Mouse (Mus musculus) myocyte (in vitro differentiated cells): ENCODE measurements around the gene Ctsl. TPM values are rescaled to one million over a fixed set of nuclear protein-coding genes. Genes with fewer than 3 reads are reported as not detected.

Experiments used
- H3K27me3 ChIP-seq: one replicate; pipeline ENCODE4 v1.6.1; 2011; ENCODE audit not compliant: control insufficient read depth, insufficient read depth, insufficient read length
- H3K36me3 ChIP-seq: one replicate; pipeline ENCODE4 v1.6.1; 2011; ENCODE audit not compliant: control insufficient read depth, insufficient read depth
- H3K4me2 ChIP-seq: one replicate; pipeline ENCODE4 v1.6.1; 2011; ENCODE audit warnings: low read depth, control low read depth
- H3K4me3 ChIP-seq: one replicate; pipeline ENCODE4 v1.5.1; 2011; ENCODE audit warnings: mild to moderate bottlenecking, control low read depth, moderate library complexity
- H3K79me2 ChIP-seq: one replicate; pipeline ENCODE4 v1.6.1; 2011; ENCODE audit not compliant: control insufficient read depth, insufficient read depth
- H3ac ChIP-seq: one replicate; pipeline ENCODE4 v1.6.1; 2011; ENCODE audit not compliant: control insufficient read depth, insufficient read length
- CEBPB ChIP-seq: IDR thresholded peaks from 2 replicates; pipeline ENCODE4 v1.6.1; 2011; ENCODE audit warnings: mild to moderate bottlenecking, moderate library complexity; ENCODE audit not compliant: poor library complexity, insufficient read depth, severe bottlenecking
- E2F4 ChIP-seq: IDR thresholded peaks from one replicate; pipeline ENCODE4 v1.6.1; 2011; ENCODE audit warnings: mild to moderate bottlenecking, control low read depth, moderate library complexity; ENCODE audit not compliant: insufficient read depth
- MAX ChIP-seq: IDR thresholded peaks from one replicate; pipeline ENCODE4 v1.6.1; 2011; ENCODE audit warnings: low read depth, mild to moderate bottlenecking, control low read depth
- MYOD1 ChIP-seq, 3 experiments: IDR thresholded peaks; one replicate each; pipeline ENCODE4 v1.6.1; 2011; ENCODE audit warnings: control low read depth in 2 of 3, low read depth in 2 of 3, mild to moderate bottlenecking in 2 of 3, moderate library complexity in 1 of 3; ENCODE audit not compliant: insufficient read length in 2 of 3, control insufficient read depth in 1 of 3
- MYOG ChIP-seq, 3 experiments: IDR thresholded peaks; one replicate each; pipeline ENCODE4 v1.6.1; 2011; ENCODE audit warnings: control low read depth in 2 of 3, low read depth in 2 of 3, mild to moderate bottlenecking in 2 of 3; ENCODE audit not compliant: insufficient read length in 2 of 3, control insufficient read depth in 1 of 3, insufficient read depth in 1 of 3
- POLR2A ChIP-seq: IDR thresholded peaks from one replicate; pipeline ENCODE4 v1.6.1; 2011; ENCODE audit warnings: low read depth, mild to moderate bottlenecking, control low read depth, moderate library complexity; ENCODE audit not compliant: insufficient read length
- POLR2AphosphoS2 ChIP-seq: IDR thresholded peaks from one replicate; pipeline ENCODE4 v1.6.1; 2011; ENCODE audit warnings: low read depth, control low read depth; ENCODE audit not compliant: insufficient read length
- REST ChIP-seq: IDR thresholded peaks from one replicate; pipeline ENCODE4 v1.6.1; 2011; ENCODE audit warnings: mild to moderate bottlenecking, control low read depth, moderate library complexity; ENCODE audit not compliant: insufficient read depth, insufficient read length
- SRF ChIP-seq: IDR thresholded peaks from one replicate; pipeline ENCODE4 v1.6.1; 2011; ENCODE audit warnings: low read depth; ENCODE audit not compliant: control insufficient read depth, insufficient read length
- TCF12 ChIP-seq: IDR thresholded peaks from one replicate; pipeline ENCODE4 v1.6.1; 2011; ENCODE audit warnings: mild to moderate bottlenecking, control low read depth; ENCODE audit not compliant: poor library complexity, insufficient read depth, severe bottlenecking
- TCF3 ChIP-seq: IDR thresholded peaks from one replicate; pipeline ENCODE4 v1.6.1; 2011; ENCODE audit warnings: low read depth, control low read depth; ENCODE audit not compliant: insufficient read length
- USF1 ChIP-seq: IDR thresholded peaks from one replicate; pipeline ENCODE4 v1.6.1; 2011; ENCODE audit warnings: low read depth, mild to moderate bottlenecking, control low read depth, moderate library complexity
- polyA plus RNA-seq: library from polyadenylated mRNA; unstranded; fragments of >200 nt; fragmentation: generic; extraction: Trizol; gene quantifications from one replicate; pipeline ENCODE4 v1.2.1, GENCODE M21; 2012; ENCODE audit warnings: missing spikeins

The Ctsl gene
- polyA plus RNA-seq, 1 experiment, result 778 TPM

DNA sequence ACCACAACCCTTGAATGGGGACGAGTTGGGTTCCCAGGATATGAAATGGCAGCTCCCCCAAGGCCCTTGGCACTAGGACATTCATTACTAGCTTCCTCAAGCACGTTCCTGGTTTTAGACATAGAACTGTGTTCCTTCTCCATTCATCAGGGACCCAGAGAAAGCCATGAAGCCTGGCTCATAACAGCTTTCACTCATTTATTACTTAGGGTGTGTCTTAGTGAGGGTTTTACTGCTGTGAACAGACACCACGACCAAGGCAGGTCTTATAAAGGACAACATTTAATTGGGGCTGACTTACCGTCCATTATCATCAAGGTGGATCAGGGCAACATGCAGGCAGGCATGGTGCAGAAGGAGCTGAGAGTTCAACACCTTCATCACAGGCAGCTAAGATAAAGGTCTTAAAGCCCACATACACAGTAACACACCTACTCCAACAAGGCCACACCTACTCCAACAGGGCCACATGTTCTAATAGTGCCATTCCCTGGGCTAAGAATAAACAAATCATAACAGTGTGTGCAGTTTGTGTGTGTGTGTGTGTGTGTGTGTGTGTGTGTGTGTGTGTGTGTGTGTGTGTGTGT lies 35.1 kb downstream of the Ctsl start:
- Histone ChIP-seq H3K4me3 (no peak overlapping the region), H3K27me3 (no peaks in the 10 kb centered on the region), H3K79me2 (no peaks in the 10 kb centered on the region), H3K36me3 (no peaks in the 10 kb centered on the region), H3K4me2 (no peak overlapping the region), H3ac (no peak overlapping the region)
- no peak for TF ChIP-seq TCF12
- TF ChIP-seq TCF3, result no peak
- TF ChIP-seq MAX, result no peak
- no peak for TF ChIP-seq POLR2A
- TF ChIP-seq CEBPB, result no peak
- no peak for TF ChIP-seq POLR2AphosphoS2
- TF ChIP-seq REST, result no peak
- no peak for TF ChIP-seq SRF
- no peak for TF ChIP-seq USF1
- no peak for TF ChIP-seq MYOG (IDR thresholded peaks at IDR 0.05; ENCODE audit: control insufficient read depth in 1 of 3, insufficient read depth in 1 of 3, insufficient read length in 2 of 3, low read depth in 2 of 3)
- no peak for TF ChIP-seq MYOD1 (IDR thresholded peaks at IDR 0.05; ENCODE audit: control insufficient read depth in 1 of 3, insufficient read length in 2 of 3, low read depth in 2 of 3)
- no peak for TF ChIP-seq E2F4

DNA sequence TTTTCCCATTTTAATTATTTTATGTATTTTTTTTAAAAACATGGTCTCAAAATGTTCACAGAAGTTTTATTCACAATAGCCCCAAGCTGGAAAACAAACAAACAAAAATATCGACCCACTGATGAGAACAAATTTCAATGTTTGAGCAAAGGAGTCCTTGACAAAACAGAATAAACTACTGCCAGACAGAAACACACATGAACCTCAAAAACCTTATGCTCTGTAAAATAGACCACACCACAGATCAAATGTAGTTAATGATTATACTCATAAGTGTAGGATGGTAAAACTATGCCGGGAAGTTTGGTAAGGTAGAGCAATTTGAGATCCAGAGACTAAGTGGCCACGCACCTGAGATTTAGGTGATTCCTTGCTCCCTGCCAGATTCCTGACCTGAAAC lies 37.6 kb downstream of the Ctsl start:
- H3K36me3 ChIP-seq, result no peaks in the 10 kb centered on the region
- H3K79me2 ChIP-seq, result no peaks in the 10 kb centered on the region
- TF ChIP-seq MYOG (IDR thresholded peaks at IDR 0.05; ENCODE audit: control insufficient read depth in 1 of 3, insufficient read depth in 1 of 3, insufficient read length in 2 of 3, low read depth in 2 of 3), result no peak
- TF ChIP-seq TCF3, result no peak
- TF ChIP-seq POLR2AphosphoS2, result no peak
- no peak for TF ChIP-seq POLR2A
- no peak for TF ChIP-seq MYOD1 (IDR thresholded peaks at IDR 0.05; ENCODE audit: control insufficient read depth in 1 of 3, insufficient read length in 2 of 3, low read depth in 2 of 3)
- TF ChIP-seq E2F4, result no peak
- TF ChIP-seq REST, result no peak
- TF ChIP-seq SRF, result no peak
- no peak for TF ChIP-seq TCF12
- no peak for TF ChIP-seq MAX
- no peak for TF ChIP-seq CEBPB
- TF ChIP-seq USF1, result no peak
- no peak overlapping the region for H3K4me2 ChIP-seq
- H3K4me3 ChIP-seq, result no peak overlapping the region
- no peak overlapping the region for H3ac ChIP-seq
- no peaks in the 10 kb centered on the region for H3K27me3 ChIP-seq

DNA sequence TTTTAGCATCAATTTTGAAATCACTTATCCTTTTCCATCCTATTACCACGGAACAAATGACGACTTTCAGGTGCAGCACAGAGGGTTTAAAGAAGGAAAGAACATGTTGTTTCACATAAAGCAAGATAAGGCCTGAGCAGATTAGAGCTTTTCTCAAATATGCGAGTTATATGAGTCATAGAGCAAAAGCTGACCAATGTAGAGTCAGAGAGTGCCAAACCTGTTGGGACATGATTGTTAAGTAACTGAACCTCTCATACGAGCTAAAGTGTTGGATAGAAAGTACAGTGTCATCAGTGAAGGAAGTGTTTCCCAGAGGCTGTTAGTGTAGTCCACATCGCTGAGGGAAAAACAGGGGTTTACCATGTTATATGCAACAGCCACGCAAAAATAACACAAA lies 38.4 kb downstream of the Ctsl start:
- Histone ChIP-seq H3ac (no peak overlapping the region), H3K36me3 (no peaks in the 10 kb centered on the region), H3K79me2 (no peaks in the 10 kb centered on the region), H3K4me3 (no peak overlapping the region), H3K27me3 (no peaks in the 10 kb centered on the region), H3K4me2 (no peak overlapping the region)
- no peak for TF ChIP-seq MYOG (IDR thresholded peaks at IDR 0.05; ENCODE audit: control insufficient read depth in 1 of 3, insufficient read depth in 1 of 3, insufficient read length in 2 of 3, low read depth in 2 of 3)

DNA sequence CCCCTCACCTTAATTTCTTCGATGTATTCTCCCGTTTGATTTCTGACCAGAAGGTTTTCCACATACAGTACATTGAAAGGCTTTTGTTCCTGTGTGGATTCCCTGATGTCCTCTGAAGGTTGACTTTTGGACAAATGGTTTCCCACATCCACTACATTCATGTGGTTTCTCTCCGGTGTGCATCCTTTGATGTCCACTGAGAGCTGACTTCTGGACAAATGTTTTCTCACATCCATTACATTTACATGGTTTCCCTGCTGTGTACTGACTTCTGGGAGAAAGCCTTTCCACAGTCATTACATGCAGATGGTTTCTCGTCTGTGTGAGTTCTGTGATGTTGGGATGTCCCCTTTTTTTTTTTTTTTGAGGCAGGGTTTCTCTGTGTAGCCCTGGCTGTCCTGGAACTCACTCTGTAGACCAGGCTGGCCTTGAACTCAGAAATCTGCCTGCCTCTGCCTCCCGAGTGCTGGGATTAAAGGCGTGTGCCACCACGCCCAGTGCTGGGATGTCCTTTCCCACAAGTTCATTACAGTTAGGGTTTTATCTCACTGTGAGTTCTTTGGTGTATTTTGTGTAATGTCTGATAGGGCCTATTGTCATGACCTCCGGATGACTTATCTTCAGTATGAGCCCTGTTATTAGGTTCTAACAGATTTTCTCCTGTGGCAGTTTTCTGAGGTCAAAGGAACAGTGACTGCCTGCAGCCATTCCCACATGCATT lies 48.0 kb downstream of the Ctsl start:
- H3K4me2 ChIP-seq, result no peak overlapping the region
- H3K79me2 ChIP-seq, result no peaks in the 10 kb centered on the region
- H3ac ChIP-seq, result no peak overlapping the region
- TF ChIP-seq MYOD1 (IDR thresholded peaks at IDR 0.05; ENCODE audit: control insufficient read depth in 1 of 3, insufficient read length in 2 of 3, low read depth in 2 of 3) (no peak), TCF12 (no peak), POLR2AphosphoS2 (no peak), E2F4 (no peak), MAX (no peak), MYOG (IDR thresholded peaks at IDR 0.05; ENCODE audit: control insufficient read depth in 1 of 3, insufficient read depth in 1 of 3, insufficient read length in 2 of 3, low read depth in 2 of 3) (no peak), REST (no peak), SRF (no peak), USF1 (no peak), CEBPB (no peak), POLR2A (no peak)
- no peaks in the 10 kb centered on the region for H3K27me3 ChIP-seq
- H3K36me3 ChIP-seq, result no peaks in the 10 kb centered on the region
- no peak overlapping the region for H3K4me3 ChIP-seq

GRCm38 (mm10) chr13:64320334-64320733 lies 50.4 kb downstream of the Ctsl start:
- no peak for TF ChIP-seq SRF
- TF ChIP-seq POLR2A, result no peak
- TF ChIP-seq USF1, result no peak
- no peak for TF ChIP-seq MYOG (IDR thresholded peaks at IDR 0.05; ENCODE audit: control insufficient read depth in 1 of 3, insufficient read depth in 1 of 3, insufficient read length in 2 of 3, low read depth in 2 of 3)
- no peak for TF ChIP-seq MYOD1 (IDR thresholded peaks at IDR 0.05; ENCODE audit: control insufficient read depth in 1 of 3, insufficient read length in 2 of 3, low read depth in 2 of 3)
- no peak for TF ChIP-seq MAX
- Histone ChIP-seq H3K4me3 (no peak overlapping the region), H3K4me2 (no peak overlapping the region), H3K27me3 (no peaks in the 10 kb centered on the region), H3K79me2 (no peaks in the 10 kb centered on the region), H3K36me3 (no peaks in the 10 kb centered on the region), H3ac (no peak overlapping the region)
